Mouse (Mus musculus) lung, embryonic 15.5 days (tissue): ENCODE data around the gene Prkacb. TPM values are rescaled to one million over a fixed set of nuclear protein-coding genes. Genes with fewer than 3 reads are reported as not detected.

Experiments used
- ATAC-seq: fragments of 200-750 bp; cut with Nextera tagmentation; 2 replicates; pipeline ENCODE4 v1.8.0; 2017; ENCODE audit warnings: moderate number of reproducible peaks, borderline replicate concordance; ENCODE audit not compliant: low FRiP score, low TSS enrichment; ENCODE audit errors: extremely low read depth
- H3K27ac ChIP-seq: fragments of 300-500 bp; sonication (generic); 2 replicates; pipeline ENCODE4 v1.5.1; 2015; ENCODE audit warnings: moderate library complexity, mild to moderate bottlenecking, inconsistent platforms
- H3K27me3 ChIP-seq: fragments of 300-500 bp; sonication (generic); 2 replicates; pipeline ENCODE4 v1.6.1; 2015; ENCODE audit warnings: inconsistent platforms
- H3K36me3 ChIP-seq: fragments of 300-500 bp; sonication (generic); 2 replicates; pipeline ENCODE4 v1.6.1; 2015; ENCODE audit warnings: inconsistent platforms
- H3K4me1 ChIP-seq: fragments of 300-500 bp; sonication (generic); 2 replicates; pipeline ENCODE4 v1.6.1; 2015; ENCODE audit warnings: inconsistent platforms
- H3K4me2 ChIP-seq: fragments of 300-500 bp; sonication (generic); 2 replicates; pipeline ENCODE4 v1.6.1; 2015; ENCODE audit warnings: inconsistent platforms, mild to moderate bottlenecking, moderate library complexity
- H3K4me3 ChIP-seq: fragments of 300-500 bp; sonication (generic); 2 replicates; pipeline ENCODE4 v1.5.1; 2015; ENCODE audit warnings: mild to moderate bottlenecking, inconsistent platforms
- H3K9ac ChIP-seq: fragments of 300-500 bp; sonication (generic); 2 replicates; pipeline ENCODE4 v1.6.1; 2015; ENCODE audit warnings: inconsistent platforms
- H3K9me3 ChIP-seq: fragments of 300-500 bp; sonication (generic); 2 replicates; pipeline ENCODE4 v1.6.1; 2016; ENCODE audit warnings: inconsistent platforms
- WGBS: fragments of 180-500 bp; shearing (Covaris S2); methylation state at CpG from one replicate; pipeline ENCODE4 v1.1.7; 2015; 5-methylcytosine and 5-hydroxymethylcytosine counted together
- polyA plus RNA-seq: library from polyadenylated mRNA; unstranded; fragments of >200 nt; fragmentation: Nextera tagmentation; extraction: Ambion mirVana; gene quantifications from 2 replicates; pipeline ENCODE4 v1.2.1, GENCODE M21; 2015

Gene Prkacb
- polyA plus RNA-seq, 1 experiment from 2014 or later = 64.5 TPM

- H3K9me3 ChIP-seq = no peaks in the 10 kb centered on the region
- no peak overlapping the region for H3K4me3 ChIP-seq
- H3K4me1 ChIP-seq = no peaks in the 10 kb centered on the region
- H3K4me2 ChIP-seq = no peak overlapping the region
- no peak overlapping the region for H3K9ac ChIP-seq
- H3K27ac ChIP-seq = no peak overlapping the region
- WGBS = 48% methylated on average over 6 of the region's 6 CpGs
- H3K36me3 ChIP-seq = no peaks in the 10 kb centered on the region
- H3K27me3 ChIP-seq = no peaks in the 10 kb centered on the region
- no peak for ATAC-seq
Observed at GRCm38 (mm10) chr3:146711559-146711958, 101.2 kb downstream of the Prkacb start.

GRCm38 (mm10) chr3:146711084-146711483 lies 101.7 kb downstream of the Prkacb start:
- WGBS = 72% methylated on average over 7 of the region's 7 CpGs
- Histone ChIP-seq H3K27me3 (no peaks in the 10 kb centered on the region), H3K9ac (no peak overlapping the region), H3K4me1 (no peaks in the 10 kb centered on the region), H3K4me3 (no peak overlapping the region), H3K36me3 (no peaks in the 10 kb centered on the region), H3K9me3 (no peaks in the 10 kb centered on the region), H3K4me2 (no peak overlapping the region), H3K27ac (no peak overlapping the region)
- no peak for ATAC-seq

- 94% methylated on average over 1 of the region's 1 CpGs for WGBS
- no peak overlapping the region for H3K27ac ChIP-seq
- ATAC-seq = no peak
Observed at GRCm38 (mm10) chr3:146709086-146709485, 103.7 kb downstream of the Prkacb start.

GRCm38 (mm10) chr3:146708381-146708780 lies 104.4 kb downstream of the Prkacb start:
- H3K4me2 ChIP-seq = no peak overlapping the region
- 49% methylated on average over 3 of the region's 3 CpGs for WGBS
- H3K9me3 ChIP-seq = no peaks in the 10 kb centered on the region
- H3K36me3 ChIP-seq = no peaks in the 10 kb centered on the region
- no peak overlapping the region for H3K9ac ChIP-seq
- ATAC-seq = no peak
- H3K27me3 ChIP-seq = no peaks in the 10 kb centered on the region
- H3K4me3 ChIP-seq = no peak overlapping the region
- no peak overlapping the region for H3K27ac ChIP-seq
- H3K4me1 ChIP-seq = no peaks in the 10 kb centered on the region

More at GRCm38 (mm10) chr3:146709086-146709485, 103.7 kb downstream of the Prkacb start:
- Histone ChIP-seq H3K4me2 (no peak overlapping the region), H3K36me3 (no peaks in the 10 kb centered on the region), H3K9me3 (no peaks in the 10 kb centered on the region), H3K9ac (no peak overlapping the region), H3K27me3 (no peaks in the 10 kb centered on the region), H3K4me3 (no peak overlapping the region), H3K4me1 (no peaks in the 10 kb centered on the region)

GRCm38 (mm10) chr3:146704099-146704498 lies 108.7 kb downstream of the Prkacb start:
- no peak overlapping the region for H3K27ac ChIP-seq
- no peaks in the 10 kb centered on the region for H3K27me3 ChIP-seq
- no peaks in the 10 kb centered on the region for H3K36me3 ChIP-seq
- WGBS = 79% methylated on average over 4 of the region's 4 CpGs
- H3K4me3 ChIP-seq = no peak overlapping the region
- ATAC-seq = no peak
- no peak overlapping the region for H3K4me2 ChIP-seq
- H3K9me3 ChIP-seq = no peaks in the 10 kb centered on the region
- no peak overlapping the region for H3K9ac ChIP-seq
- H3K4me1 ChIP-seq = 0 out of 2 replicates have a peak, but pooled peaks cover 2% of the 10 kb centered on the region

- no peak overlapping the region for H3K9ac ChIP-seq
- no peak for ATAC-seq
- no peak overlapping the region for H3K4me3 ChIP-seq
- 0 out of 2 replicates have a peak overlapping the region, but pooled peaks have one; percentile 10 for H3K4me2 ChIP-seq
- H3K27ac ChIP-seq = no peak overlapping the region
- H3K36me3 ChIP-seq = no peaks in the 10 kb centered on the region
- WGBS = 64% methylated on average over 11 of the region's 11 CpGs
- no peaks in the 10 kb centered on the region for H3K9me3 ChIP-seq
- 0 out of 2 replicates have a peak, but pooled peaks cover 2% of the 10 kb centered on the region for H3K4me1 ChIP-seq
- H3K27me3 ChIP-seq = no peaks in the 10 kb centered on the region
Observed at GRCm38 (mm10) chr3:146700051-146700450, 112.7 kb downstream of the Prkacb start.

- H3K9me3 ChIP-seq = no peaks in the 10 kb centered on the region
- no peak overlapping the region for H3K4me2 ChIP-seq
- H3K4me1 ChIP-seq = 0 out of 2 replicates have a peak, but pooled peaks cover 2% of the 10 kb centered on the region
- no peak overlapping the region for H3K27ac ChIP-seq
- WGBS = 42% methylated on average over 11 of the region's 11 CpGs
- H3K27me3 ChIP-seq = no peaks in the 10 kb centered on the region
- no peak overlapping the region for H3K9ac ChIP-seq
- ATAC-seq = no peak
- no peak overlapping the region for H3K4me3 ChIP-seq
- no peaks in the 10 kb centered on the region for H3K36me3 ChIP-seq
Observed at GRCm38 (mm10) chr3:146698982-146699381, 113.8 kb downstream of the Prkacb start.

- no peak overlapping the region for H3K4me3 ChIP-seq
- ATAC-seq = no peak
- no peaks in the 10 kb centered on the region for H3K9me3 ChIP-seq
- no peak overlapping the region for H3K4me2 ChIP-seq
- no peak overlapping the region for H3K27ac ChIP-seq
- WGBS = 73% methylated on average over 5 of the region's 5 CpGs
- no peaks in the 10 kb centered on the region for H3K4me1 ChIP-seq
- no peak overlapping the region for H3K9ac ChIP-seq
- no peaks in the 10 kb centered on the region for H3K27me3 ChIP-seq
- no peaks in the 10 kb centered on the region for H3K36me3 ChIP-seq
Observed at GRCm38 (mm10) chr3:146692547-146692946, 120.2 kb downstream of the Prkacb start.

- peaks cover 5% of the 10 kb centered on the region; the same call in 1 of the 2 replicates for H3K4me1 ChIP-seq
- ATAC-seq = no peak
Observed at GRCm38 (mm10) chr3:146687121-146687725, 125.6 kb downstream of the Prkacb start.

GRCm38 (mm10) chr3:146686428-146686827 lies 126.4 kb downstream of the Prkacb start:
- no peaks in the 10 kb centered on the region for H3K9me3 ChIP-seq
- no peak overlapping the region for H3K4me2 ChIP-seq
- H3K4me3 ChIP-seq = no peak overlapping the region
- H3K27me3 ChIP-seq = no peaks in the 10 kb centered on the region
- peaks cover 10% of the 10 kb centered on the region for H3K4me1 ChIP-seq
- H3K9ac ChIP-seq = no peak overlapping the region
- WGBS = 86% methylated on average over 8 of the region's 8 CpGs
- H3K27ac ChIP-seq = no peak overlapping the region
- ATAC-seq = no peak
- no peaks in the 10 kb centered on the region for H3K36me3 ChIP-seq

More at GRCm38 (mm10) chr3:146687121-146687725, 125.6 kb downstream of the Prkacb start:
- Histone ChIP-seq H3K27ac (no peak overlapping the region), H3K36me3 (no peaks in the 10 kb centered on the region), H3K4me3 (no peak overlapping the region), H3K27me3 (no peaks in the 10 kb centered on the region), H3K4me2 (no peak overlapping the region), H3K9ac (no peak overlapping the region), H3K9me3 (no peaks in the 10 kb centered on the region)
- 82% methylated on average over 4 of the region's 4 CpGs for WGBS

GRCm38 (mm10) chr3:146684811-146685675 lies 127.7 kb downstream of the Prkacb start, which contains the start of gene Samd13:
Gene Samd13 (minus strand): TSS chr3:146685592.
- ATAC-seq = peak; percentile 90
- WGBS = 1% methylated on average over 50 of the region's 50 CpGs
- Histone ChIP-seq H3K4me1 (peaks cover 10% of the 10 kb centered on the region), H3K4me2 (peak within 1 kb of the TSS; percentile 84), H3K36me3 (no peaks in the 10 kb centered on the region), H3K4me3 (peak within 1 kb of the TSS; percentile 51), H3K27me3 (no peaks in the 10 kb centered on the region), H3K27ac (no peak within 1 kb of the TSS), H3K9me3 (no peaks in the 10 kb centered on the region), H3K9ac (peak within 1 kb of the TSS; percentile 37)

- Histone ChIP-seq H3K4me1 (peaks cover 10% of the 10 kb centered on the region), H3K4me2 (no peak overlapping the region), H3K9ac (no peak overlapping the region), H3K4me3 (no peak overlapping the region), H3K27ac (no peak overlapping the region), H3K27me3 (no peaks in the 10 kb centered on the region), H3K36me3 (no peaks in the 10 kb centered on the region), H3K9me3 (no peaks in the 10 kb centered on the region)
- WGBS = 62% methylated on average over 2 of the region's 2 CpGs
- ATAC-seq = no peak
Observed at GRCm38 (mm10) chr3:146683095-146683494, 129.7 kb downstream of the Prkacb start.
